Mouse (Mus musculus) common myeloid progenitor, adult 5-6 weeks (primary cell): ENCODE measurements at regions not wholly inside any gene's neighbourhood (a gene's known extent, or its start where the extent isn't known, plus 50 kb on each side); places are given as distances from the start of the nearest gene placed in this dataset.

ENCODE experiments used
- ATAC-seq: replicated peaks from 2 replicates; pipeline ENCODE4 v1.8.0; 2016; ENCODE audit warnings: low read depth, mild to moderate bottlenecking, moderate TSS enrichment, inconsistent platforms; ENCODE audit not compliant: poor library complexity, severe bottlenecking

- ATAC-seq: no peak
These were observed 960.9 kb downstream of the Robo2 start for GRCm38 (mm10) chr16:73450634-73451245.

GRCm38 (mm10) chr16:73449836-73450235 is 961.8 kb downstream of the Robo2 start:
- no peak for ATAC-seq

GRCm38 (mm10) chr16:73435726-73436125 is 975.9 kb downstream of the Robo2 start:
- no peak for ATAC-seq

GRCm38 (mm10) chr16:73424851-73425250 is 986.8 kb downstream of the Robo2 start:
- no peak for ATAC-seq

GRCm38 (mm10) chr16:73424311-73424710 is 987.3 kb downstream of the Robo2 start:
- ATAC-seq: no peak

GRCm38 (mm10) chr16:73404509-73404908 is 1007.1 kb downstream of the Robo2 start:
- ATAC-seq: no peak

- no peak for ATAC-seq
These were observed 1007.5 kb downstream of the Robo2 start for GRCm38 (mm10) chr16:73404099-73404498.

GRCm38 (mm10) chr16:73379056-73379455 is 1032.6 kb downstream of the Robo2 start:
- ATAC-seq: no peak

GRCm38 (mm10) chr16:73374608-73375165 is 1036.9 kb downstream of the Robo2 start:
- no peak for ATAC-seq

GRCm38 (mm10) chr16:73368607-73369233 is 1042.9 kb downstream of the Robo2 start:
- ATAC-seq: no peak

GRCm38 (mm10) chr16:73367926-73368325 is 1043.7 kb downstream of the Robo2 start:
- ATAC-seq: no peak

- no peak for ATAC-seq
These were observed 1044.3 kb downstream of the Robo2 start for GRCm38 (mm10) chr16:73367226-73367840.

- ATAC-seq: no peak
These were observed 1042.6 kb downstream of the Robo1 start for GRCm38 (mm10) chr16:73350698-73351097.

- ATAC-seq: no peak
These were observed 1035.8 kb downstream of the Robo1 start for GRCm38 (mm10) chr16:73343941-73344340.

- ATAC-seq: no peak
These were observed 1035.4 kb downstream of the Robo1 start for GRCm38 (mm10) chr16:73343531-73343930.

- no peak for ATAC-seq
These were observed 1009.5 kb downstream of the Robo1 start for GRCm38 (mm10) chr16:73317644-73318043.

GRCm38 (mm10) chr16:73310096-73310495 is 1002.0 kb downstream of the Robo1 start:
- ATAC-seq: no peak

GRCm38 (mm10) chr16:73279951-73280350 is 971.8 kb downstream of the Robo1 start:
- ATAC-seq: no peak

GRCm38 (mm10) chr16:73259691-73260090 is 951.6 kb downstream of the Robo1 start:
- no peak for ATAC-seq

GRCm38 (mm10) chr16:73259283-73259682 is 951.2 kb downstream of the Robo1 start:
- ATAC-seq: no peak

GRCm38 (mm10) chr16:73245073-73245590 is 937.0 kb downstream of the Robo1 start:
- no peak for ATAC-seq
